Mouse (Mus musculus) bone marrow macrophage, adult 2 months (primary cell): ENCODE data around the gene Gnat1.

Source experiments
- CTCF ChIP-seq: IDR thresholded peaks from 2 replicates; pipeline ENCODE4 v1.5.1; 2012; ENCODE audit warnings: low read depth, mild to moderate bottlenecking, low read length, moderate library complexity
- POLR2A ChIP-seq: IDR thresholded peaks from 2 replicates; pipeline ENCODE4 v1.6.1; 2012; ENCODE audit warnings: mild to moderate bottlenecking, low read depth, low read length, borderline replicate concordance

DNA sequence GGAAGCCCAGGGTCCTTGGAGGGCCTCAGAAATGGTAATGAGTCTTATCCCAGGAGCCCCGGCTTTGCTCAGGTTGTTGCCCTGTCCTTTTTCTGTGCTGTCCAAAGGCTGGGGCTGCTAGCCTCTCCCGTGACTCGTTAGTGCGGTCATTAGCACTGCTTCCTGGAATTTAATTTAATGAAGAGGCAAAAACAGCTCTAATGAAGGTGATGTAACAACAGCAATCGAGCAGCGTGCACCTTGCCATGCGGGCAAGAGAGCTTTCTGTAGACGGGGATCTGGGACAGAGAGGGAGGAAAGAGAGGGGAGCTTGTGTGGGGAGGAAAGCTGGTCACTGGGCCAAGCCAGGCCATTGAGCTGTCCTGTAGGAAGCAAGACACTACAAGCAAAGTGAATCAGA, 37.8 kb downstream of the Gnat1 start:
- TF ChIP-seq CTCF (no peak), POLR2A (no peak)
